Mouse (Mus musculus) lung, postnatal 0 days (tissue): ENCODE results near the gene Col17a1. TPM values are rescaled to one million over a fixed set of nuclear protein-coding genes. Genes with fewer than 3 reads are reported as not detected.

Source experiments
- ATAC-seq: fragments of 200-750 bp; cut with Nextera tagmentation; 2 replicates; pipeline ENCODE4 v1.8.0; 2017; ENCODE audit warnings: moderate library complexity
- DNase-seq: peaks from one replicate; pipeline ENCODE4 v3.0.0-alpha.2; 2016; ENCODE audit warnings: low spot score
- H3K27ac ChIP-seq: fragments of 300-500 bp; sonication (generic); 2 replicates; pipeline ENCODE4 v1.5.1; 2014; ENCODE audit warnings: antibody characterized with exemption, mild to moderate bottlenecking, low read length, mixed read lengths
- H3K27me3 ChIP-seq: fragments of 300-500 bp; sonication (generic); replicated peaks from 2 replicates; pipeline ENCODE4 v1.6.1; 2014; ENCODE audit warnings: low read length, mixed read lengths; ENCODE audit not compliant: insufficient read depth
- H3K36me3 ChIP-seq: fragments of 300-500 bp; sonication (generic); 2 replicates; pipeline ENCODE4 v1.6.1; 2014; ENCODE audit warnings: low read length, mixed read lengths; ENCODE audit not compliant: insufficient read depth
- H3K4me1 ChIP-seq: fragments of 300-500 bp; sonication (generic); 2 replicates; pipeline ENCODE4 v1.6.1; 2014; ENCODE audit warnings: antibody characterized with exemption, low read depth, low read length, mixed read lengths; ENCODE audit not compliant: insufficient read depth
- H3K4me2 ChIP-seq: fragments of 300-500 bp; sonication (generic); replicated peaks from 2 replicates; pipeline ENCODE4 v1.6.1; 2014; ENCODE audit warnings: low read depth, mild to moderate bottlenecking, low read length, moderate library complexity, mixed read lengths
- H3K4me3 ChIP-seq: fragments of 300-500 bp; sonication (generic); 2 replicates; pipeline ENCODE4 v1.5.1; 2014; ENCODE audit warnings: low read depth, low read length
- H3K9ac ChIP-seq: fragments of 300-500 bp; sonication (generic); replicated peaks from 2 replicates; pipeline ENCODE4 v1.6.1; 2014; ENCODE audit warnings: low read depth, mild to moderate bottlenecking
- H3K9me3 ChIP-seq: fragments of 300-500 bp; sonication (generic); 2 replicates; pipeline ENCODE4 v1.6.1; 2016; ENCODE audit warnings: low read length, mixed read lengths
- CTCF ChIP-seq: IDR thresholded peaks from 2 replicates; pipeline ENCODE4 v1.5.1; 2016; ENCODE audit warnings: antibody characterized with exemption, mild to moderate bottlenecking
- EP300 ChIP-seq: IDR thresholded peaks from 2 replicates; pipeline ENCODE4 v1.6.1; 2016; ENCODE audit warnings: antibody characterized with exemption, mild to moderate bottlenecking, control low read depth
- WGBS: fragments of 180-500 bp; shearing (Covaris S2); extraction: QIAGEN DNeasy Blood & Tissue Kit; methylation state at CpG from one replicate; pipeline ENCODE4 v1.1.7; 2014; 5-methylcytosine and 5-hydroxymethylcytosine counted together
- polyA plus RNA-seq: library from polyadenylated mRNA; unstranded; fragments of >200 nt; fragmentation: Nextera tagmentation; extraction: Ambion mirVana; gene quantifications from 2 replicates; pipeline ENCODE4 v1.2.1, GENCODE M21; 2015

The Col17a1 gene
- polyA plus RNA-seq, 1 experiment from 2014 or later = 2.5 TPM

- Histone ChIP-seq H3K27ac (no peak overlapping the region), H3K4me2 (no peak overlapping the region), H3K36me3 (no peaks in the 10 kb centered on the region), H3K9me3 (no peaks in the 10 kb centered on the region), H3K4me3 (no peak overlapping the region), H3K9ac (no peak overlapping the region), H3K27me3 (no peaks in the 10 kb centered on the region), H3K4me1 (no peaks in the 10 kb centered on the region)
- DNase-seq (no peak), ATAC-seq (no peak)
- 26% methylated on average over 6 of the region's 6 CpGs for whole genome bisulfite sequencing
- TF ChIP-seq EP300 = no peak
- no peak for TF ChIP-seq CTCF
Observed at GRCm38 (mm10) chr19:47722471-47722870, 30.6 kb upstream of the Col17a1 start.

GRCm38 (mm10) chr19:47719147-47719546, 27.3 kb upstream of the Col17a1 start:
- Histone ChIP-seq H3K27me3 (no peaks in the 10 kb centered on the region), H3K4me1 (no peaks in the 10 kb centered on the region), H3K36me3 (no peaks in the 10 kb centered on the region), H3K4me2 (no peak overlapping the region), H3K27ac (no peak overlapping the region), H3K4me3 (no peak overlapping the region), H3K9ac (no peak overlapping the region), H3K9me3 (no peaks in the 10 kb centered on the region)
- 76% methylated on average over 3 of the region's 3 CpGs for WGBS
- no peak for DNase-seq
- ATAC-seq = no peak
- TF ChIP-seq EP300 = no peak
- no peak for TF ChIP-seq CTCF

DNA sequence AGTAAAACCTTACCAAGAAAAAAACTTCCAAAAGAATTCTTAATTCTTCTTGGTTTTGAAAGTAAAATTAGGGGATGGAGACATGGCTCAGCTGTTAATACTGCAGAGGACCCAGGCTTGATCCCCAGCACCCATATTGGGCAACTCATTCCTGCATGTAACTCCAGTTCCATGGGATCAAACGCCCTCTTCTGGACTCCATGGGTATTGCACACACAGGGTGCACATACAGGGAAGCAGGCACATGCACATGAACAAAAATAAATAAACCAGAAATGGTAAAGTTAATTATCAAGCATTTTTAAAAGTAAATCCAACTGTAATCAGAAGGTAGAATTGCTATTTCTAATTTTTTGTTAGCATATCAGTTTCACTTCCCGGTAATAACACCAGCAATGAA, 24.2 kb upstream of the Col17a1 start:
- Histone ChIP-seq H3K36me3 (no peaks in the 10 kb centered on the region), H3K4me2 (no peak overlapping the region), H3K4me3 (no peak overlapping the region), H3K27ac (no peak overlapping the region), H3K4me1 (no peaks in the 10 kb centered on the region), H3K9ac (no peak overlapping the region), H3K27me3 (no peaks in the 10 kb centered on the region), H3K9me3 (no peaks in the 10 kb centered on the region)
- TF ChIP-seq CTCF (peak; percentile 38), EP300 (no peak)
- ATAC-seq (no peak), DNase-seq (no peak)
- WGBS = 56% methylated on average over 2 of the region's 2 CpGs

DNA sequence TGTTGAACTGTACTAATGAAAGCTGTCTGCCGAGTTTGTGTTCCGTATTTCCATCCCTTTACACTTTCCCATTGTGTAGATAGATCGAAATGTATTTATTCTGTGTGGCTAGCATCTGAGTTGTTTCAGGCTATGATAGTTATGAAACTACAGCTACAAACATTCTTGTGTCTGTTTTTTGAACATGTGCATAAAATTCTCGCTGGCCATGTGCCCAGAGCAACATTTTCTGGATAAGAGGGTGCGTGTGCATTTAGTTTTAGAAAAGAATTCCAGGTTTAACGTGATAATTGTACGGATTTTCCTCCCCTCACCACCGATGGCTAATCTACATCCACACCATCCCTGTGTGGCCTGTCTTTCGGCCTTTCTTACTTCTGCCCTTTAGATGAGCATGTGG, 21.6 kb upstream of the Col17a1 start:
- DNase-seq (peak; percentile 9), ATAC-seq (no peak)
- no peak for TF ChIP-seq EP300
- TF ChIP-seq CTCF = no peak
- Histone ChIP-seq H3K27ac (no peak overlapping the region), H3K4me1 (no peaks in the 10 kb centered on the region), H3K9me3 (no peaks in the 10 kb centered on the region), H3K4me2 (no peak overlapping the region), H3K9ac (no peak overlapping the region), H3K4me3 (no peak overlapping the region), H3K27me3 (no peaks in the 10 kb centered on the region), H3K36me3 (no peaks in the 10 kb centered on the region)
- WGBS = 62% methylated on average over 9 of the region's 9 CpGs

GRCm38 (mm10) chr19:47710376-47710775, 18.5 kb upstream of the Col17a1 start:
- Histone ChIP-seq H3K4me1 (no peaks in the 10 kb centered on the region), H3K27ac (no peak overlapping the region), H3K4me3 (no peak overlapping the region), H3K9me3 (no peaks in the 10 kb centered on the region), H3K9ac (no peak overlapping the region), H3K4me2 (no peak overlapping the region), H3K27me3 (no peaks in the 10 kb centered on the region), H3K36me3 (no peaks in the 10 kb centered on the region)
- DNase-seq (no peak), ATAC-seq (no peak)
- TF ChIP-seq CTCF = no peak
- no peak for TF ChIP-seq EP300
- 76% methylated on average over 4 of the region's 4 CpGs for WGBS

GRCm38 (mm10) chr19:47705772-47706309, 13.9 kb upstream of the Col17a1 start:
- no peaks in the 10 kb centered on the region for H3K27me3 ChIP-seq
- no peak for DNase-seq
- no peak overlapping the region for H3K4me2 ChIP-seq
- no peak overlapping the region for H3K27ac ChIP-seq
- no peaks in the 10 kb centered on the region for H3K4me1 ChIP-seq
- TF ChIP-seq CTCF (no peak), EP300 (no peak)
- no peaks in the 10 kb centered on the region for H3K36me3 ChIP-seq
- H3K4me3 ChIP-seq = no peak overlapping the region
- ATAC-seq = no peak
- 89% methylated on average over 8 of the region's 8 CpGs for WGBS
- H3K9ac ChIP-seq = no peak overlapping the region
- no peaks in the 10 kb centered on the region for H3K9me3 ChIP-seq
